Mouse (Mus musculus) kidney, adult 2 months (tissue): Measurements from ENCODE around the gene Bysl.

ENCODE experiments used
- CTCF ChIP-seq: fragments of 200-500 bp; conservative IDR thresholded peaks from 2 replicates; pipeline ENCODE4 v1.5.1; 2011; ENCODE audit warnings: low read depth, mild to moderate bottlenecking, control low read depth, low read length, moderate library complexity, mixed read lengths; ENCODE audit not compliant: insufficient read depth, insufficient read length
- POLR2A ChIP-seq: fragments of 200-500 bp; IDR thresholded peaks from one replicate; pipeline ENCODE4 v1.6.1; 2011; ENCODE audit warnings: low read depth, low read length, control low read depth

DNA sequence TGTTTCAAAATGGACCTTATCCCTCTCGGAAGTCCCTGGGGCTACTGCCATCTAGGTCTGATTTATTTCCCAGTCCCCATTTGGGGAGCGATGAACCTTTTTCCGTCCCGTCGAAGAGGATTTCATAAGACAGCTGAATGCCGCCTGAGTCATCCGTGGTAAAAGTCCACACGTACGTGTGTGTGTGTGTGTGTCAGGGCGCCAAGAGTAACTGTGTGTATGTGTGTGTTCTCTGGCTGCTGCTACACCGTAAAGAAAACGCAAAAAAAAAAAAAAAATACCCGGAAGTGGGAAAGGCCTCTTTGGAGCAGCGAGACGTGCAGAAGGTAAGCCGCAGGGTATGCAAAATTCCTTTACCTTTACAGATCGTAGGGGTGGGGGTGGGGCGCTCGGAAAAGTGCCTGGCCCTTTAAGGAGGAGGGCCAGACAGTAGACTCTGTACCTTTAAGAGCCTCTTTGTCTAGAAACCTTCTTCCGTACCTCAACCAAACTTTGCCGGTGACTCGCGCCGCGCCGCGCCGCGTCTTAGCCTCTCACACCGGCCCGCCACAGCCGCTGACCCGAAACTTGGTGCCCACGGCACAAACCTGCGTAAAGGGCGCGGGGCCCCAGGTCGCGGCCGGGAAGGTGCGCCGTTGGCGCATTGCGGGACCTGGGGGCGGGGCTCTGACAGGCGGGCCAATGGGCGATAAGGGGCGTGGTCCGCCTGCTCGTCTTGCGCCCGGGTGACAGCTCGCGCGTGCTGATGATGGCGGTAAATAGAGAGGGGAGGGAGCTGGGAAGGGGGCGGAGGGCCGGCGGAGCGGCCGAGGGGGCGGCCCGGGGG lies 17.8 kb upstream of the Bysl start:
- no peak for TF ChIP-seq CTCF
- TF ChIP-seq POLR2A: no peak
